Mouse (Mus musculus) naive thymus-derived CD4-positive, alpha-beta T cell, adult 5 months (primary cell): ENCODE results near the gene Gm13697. TPM values are rescaled to one million over a fixed set of nuclear protein-coding genes. Genes with fewer than 3 reads are reported as not detected.

Experiments used
- polyA plus RNA-seq: library from polyadenylated mRNA; unstranded; fragments of 100-300 nt; shearing (Covaris generic); gene quantifications from one replicate; pipeline ENCODE4 v1.2.1, GENCODE M21; 2017

Gm13697 gene
- polyA plus RNA-seq = not detected

DNA sequence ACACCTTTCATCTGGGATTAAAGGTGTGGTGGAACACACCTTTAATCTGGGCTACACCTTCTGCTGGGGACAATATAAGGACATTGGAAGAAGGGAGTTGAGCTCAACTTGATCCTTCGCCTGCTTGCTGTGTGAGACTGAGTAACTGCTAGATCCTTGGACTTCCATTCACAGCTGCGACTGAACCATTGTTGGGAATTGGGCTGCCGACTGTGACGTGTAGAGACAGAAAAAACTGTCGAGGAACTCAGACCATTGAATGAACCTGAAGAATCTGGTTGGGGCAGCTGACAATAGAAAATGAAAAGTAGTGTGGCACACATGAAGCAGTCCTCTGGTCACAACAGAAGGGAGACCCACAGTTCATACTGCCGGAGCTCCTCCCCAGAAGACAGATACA is at the start of gene Gm13697:
Gm13697 (plus strand) TSS at position 301 of the 400 bp plus-strand sequence.

DNA sequence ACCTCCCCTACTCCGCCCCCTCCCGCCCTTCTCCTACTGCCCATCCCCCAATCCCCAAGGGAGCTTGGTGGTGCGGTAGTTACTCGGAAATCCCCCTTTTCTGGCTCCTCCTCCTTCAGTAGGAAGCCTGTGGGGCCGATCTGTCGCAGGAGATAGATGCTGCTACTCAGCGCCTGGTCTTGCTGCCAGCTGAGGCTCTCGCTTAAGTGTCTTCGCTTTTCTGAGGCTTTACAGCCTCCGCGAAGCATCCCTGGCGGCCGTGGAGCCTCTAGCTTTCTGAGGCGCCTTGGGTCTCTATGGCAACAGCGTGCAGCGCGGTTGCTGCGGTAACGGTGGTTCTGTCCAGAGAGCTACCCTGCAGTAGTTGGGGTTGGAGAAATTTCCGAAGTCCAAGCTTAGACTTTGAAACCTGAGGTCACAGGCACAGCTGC is 43.6 kb upstream of the Gm13697 start, which contains the start of gene Zswim2:
Zswim2 (minus strand) TSS at position 298 of the 431 bp plus-strand sequence.

DNA sequence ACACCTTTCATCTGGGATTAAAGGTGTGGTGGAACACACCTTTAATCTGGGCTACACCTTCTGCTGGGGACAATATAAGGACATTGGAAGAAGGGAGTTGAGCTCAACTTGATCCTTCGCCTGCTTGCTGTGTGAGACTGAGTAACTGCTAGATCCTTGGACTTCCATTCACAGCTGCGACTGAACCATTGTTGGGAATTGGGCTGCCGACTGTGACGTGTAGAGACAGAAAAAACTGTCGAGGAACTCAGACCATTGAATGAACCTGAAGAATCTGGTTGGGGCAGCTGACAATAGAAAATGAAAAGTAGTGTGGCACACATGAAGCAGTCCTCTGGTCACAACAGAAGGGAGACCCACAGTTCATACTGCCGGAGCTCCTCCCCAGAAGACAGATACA is 29.1 kb upstream of the Gm13697 start, which contains the start of gene Gm13698:
Gm13698 (plus strand) TSS at position 301 of the 400 bp plus-strand sequence.

DNA sequence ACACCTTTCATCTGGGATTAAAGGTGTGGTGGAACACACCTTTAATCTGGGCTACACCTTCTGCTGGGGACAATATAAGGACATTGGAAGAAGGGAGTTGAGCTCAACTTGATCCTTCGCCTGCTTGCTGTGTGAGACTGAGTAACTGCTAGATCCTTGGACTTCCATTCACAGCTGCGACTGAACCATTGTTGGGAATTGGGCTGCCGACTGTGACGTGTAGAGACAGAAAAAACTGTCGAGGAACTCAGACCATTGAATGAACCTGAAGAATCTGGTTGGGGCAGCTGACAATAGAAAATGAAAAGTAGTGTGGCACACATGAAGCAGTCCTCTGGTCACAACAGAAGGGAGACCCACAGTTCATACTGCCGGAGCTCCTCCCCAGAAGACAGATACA is 23.3 kb upstream of the Gm13697 start, which contains the start of gene Gm13693:
Gm13693 (plus strand) TSS at position 301 of the 400 bp plus-strand sequence.

DNA sequence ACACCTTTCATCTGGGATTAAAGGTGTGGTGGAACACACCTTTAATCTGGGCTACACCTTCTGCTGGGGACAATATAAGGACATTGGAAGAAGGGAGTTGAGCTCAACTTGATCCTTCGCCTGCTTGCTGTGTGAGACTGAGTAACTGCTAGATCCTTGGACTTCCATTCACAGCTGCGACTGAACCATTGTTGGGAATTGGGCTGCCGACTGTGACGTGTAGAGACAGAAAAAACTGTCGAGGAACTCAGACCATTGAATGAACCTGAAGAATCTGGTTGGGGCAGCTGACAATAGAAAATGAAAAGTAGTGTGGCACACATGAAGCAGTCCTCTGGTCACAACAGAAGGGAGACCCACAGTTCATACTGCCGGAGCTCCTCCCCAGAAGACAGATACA is 17.5 kb upstream of the Gm13697 start, which contains the start of gene Gm13695:
Gm13695 (plus strand) TSS at position 301 of the 400 bp plus-strand sequence.

DNA sequence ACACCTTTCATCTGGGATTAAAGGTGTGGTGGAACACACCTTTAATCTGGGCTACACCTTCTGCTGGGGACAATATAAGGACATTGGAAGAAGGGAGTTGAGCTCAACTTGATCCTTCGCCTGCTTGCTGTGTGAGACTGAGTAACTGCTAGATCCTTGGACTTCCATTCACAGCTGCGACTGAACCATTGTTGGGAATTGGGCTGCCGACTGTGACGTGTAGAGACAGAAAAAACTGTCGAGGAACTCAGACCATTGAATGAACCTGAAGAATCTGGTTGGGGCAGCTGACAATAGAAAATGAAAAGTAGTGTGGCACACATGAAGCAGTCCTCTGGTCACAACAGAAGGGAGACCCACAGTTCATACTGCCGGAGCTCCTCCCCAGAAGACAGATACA is 11.7 kb upstream of the Gm13697 start, which contains the start of gene Gm13696:
Gm13696 (plus strand) TSS at position 301 of the 400 bp plus-strand sequence.

DNA sequence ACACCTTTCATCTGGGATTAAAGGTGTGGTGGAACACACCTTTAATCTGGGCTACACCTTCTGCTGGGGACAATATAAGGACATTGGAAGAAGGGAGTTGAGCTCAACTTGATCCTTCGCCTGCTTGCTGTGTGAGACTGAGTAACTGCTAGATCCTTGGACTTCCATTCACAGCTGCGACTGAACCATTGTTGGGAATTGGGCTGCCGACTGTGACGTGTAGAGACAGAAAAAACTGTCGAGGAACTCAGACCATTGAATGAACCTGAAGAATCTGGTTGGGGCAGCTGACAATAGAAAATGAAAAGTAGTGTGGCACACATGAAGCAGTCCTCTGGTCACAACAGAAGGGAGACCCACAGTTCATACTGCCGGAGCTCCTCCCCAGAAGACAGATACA is 5.9 kb upstream of the Gm13697 start, which contains the start of gene Gm13694:
Gm13694 (plus strand) TSS at position 301 of the 400 bp plus-strand sequence.

DNA sequence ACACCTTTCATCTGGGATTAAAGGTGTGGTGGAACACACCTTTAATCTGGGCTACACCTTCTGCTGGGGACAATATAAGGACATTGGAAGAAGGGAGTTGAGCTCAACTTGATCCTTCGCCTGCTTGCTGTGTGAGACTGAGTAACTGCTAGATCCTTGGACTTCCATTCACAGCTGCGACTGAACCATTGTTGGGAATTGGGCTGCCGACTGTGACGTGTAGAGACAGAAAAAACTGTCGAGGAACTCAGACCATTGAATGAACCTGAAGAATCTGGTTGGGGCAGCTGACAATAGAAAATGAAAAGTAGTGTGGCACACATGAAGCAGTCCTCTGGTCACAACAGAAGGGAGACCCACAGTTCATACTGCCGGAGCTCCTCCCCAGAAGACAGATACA is 5.7 kb downstream of the Gm13697 start, which contains the start of gene Gm13691:
Gm13691 (plus strand) TSS at position 301 of the 400 bp plus-strand sequence.

Other genes starting within 250 kb of the Gm13697 start
- 0.12 TPM for gene Fam171b, start 172.1 kb upstream of the Gm13697 start, polyA plus RNA-seq
- not detected for gene Zswim2, start 43.5 kb upstream of the Gm13697 start, polyA plus RNA-seq
- not detected for gene Gm13698, start 29.1 kb upstream of the Gm13697 start, polyA plus RNA-seq
- gene Gm13693, start 23.2 kb upstream of the Gm13697 start, polyA plus RNA-seq = not detected
- gene Gm13695, start 17.4 kb upstream of the Gm13697 start, polyA plus RNA-seq = not detected
- not detected for gene Gm13696, start 11.6 kb upstream of the Gm13697 start, polyA plus RNA-seq
- not detected for gene Gm13694, start 5.8 kb upstream of the Gm13697 start, polyA plus RNA-seq
- not detected for gene Gm13691, start 5.8 kb downstream of the Gm13697 start, polyA plus RNA-seq